Mouse (Mus musculus) ES-Bruce4 (cell line): ENCODE results near the gene Nudcd3. TPM values are rescaled to one million over a fixed set of nuclear protein-coding genes. Genes with fewer than 3 reads are reported as not detected.
A peak's percentile ranks its signal among the peaks of the same experiment; 100 is the strongest.

ENCODE experiments used
- H3K27ac ChIP-seq: 2 replicates; pipeline ENCODE4 v1.5.1; 2012; ENCODE audit warnings: low read length, inconsistent platforms; ENCODE audit not compliant: insufficient read depth
- H3K27me3 ChIP-seq: 2 replicates; pipeline ENCODE4 v1.6.1; 2012; ENCODE audit warnings: mild to moderate bottlenecking, low read length, inconsistent platforms; ENCODE audit not compliant: control insufficient read depth, poor library complexity, insufficient read depth, severe bottlenecking
- H3K36me3 ChIP-seq: 2 replicates; pipeline ENCODE4 v1.6.1; 2012; ENCODE audit warnings: inconsistent platforms, mild to moderate bottlenecking, low read length, moderate library complexity; ENCODE audit not compliant: control insufficient read depth, poor library complexity, insufficient read depth, severe bottlenecking
- H3K4me1 ChIP-seq: one replicate; pipeline ENCODE4 v1.8.1; 2011; ENCODE audit warnings: low read length; ENCODE audit not compliant: control insufficient read depth, insufficient read depth
- H3K4me3 ChIP-seq: 2 replicates; pipeline ENCODE4 v1.5.1; 2011; ENCODE audit warnings: low read depth, mild to moderate bottlenecking, low read length
- H3K9ac ChIP-seq: 2 replicates; pipeline ENCODE4 v1.6.1; 2012; ENCODE audit warnings: low read depth, mild to moderate bottlenecking, inconsistent platforms; ENCODE audit not compliant: poor library complexity, severe bottlenecking
- H3K9me3 ChIP-seq: replicated peaks from 2 replicates; pipeline ENCODE4 v1.6.1; 2012; ENCODE audit warnings: mild to moderate bottlenecking, low read length, inconsistent platforms; ENCODE audit not compliant: control insufficient read depth, poor library complexity, insufficient read depth, severe bottlenecking
- CTCF ChIP-seq: IDR thresholded peaks from one replicate; pipeline ENCODE4 v1.8.1; 2011; ENCODE audit warnings: low read depth, low read length
- EP300 ChIP-seq: IDR thresholded peaks from 2 replicates; pipeline ENCODE4 v1.6.1; 2011; ENCODE audit warnings: low read depth, low read length; ENCODE audit not compliant: insufficient read depth
- POLR2A ChIP-seq: IDR thresholded peaks from one replicate; pipeline ENCODE4 v1.8.1; 2011; ENCODE audit warnings: low read length; ENCODE audit not compliant: insufficient read depth
- polyA plus RNA-seq: library from polyadenylated mRNA; stranded (reverse); fragments of >200 nt; gene quantifications from 2 replicates; pipeline ENCODE4 v1.2.4, GENCODE M21; 2011; ENCODE audit warnings: low read depth; ENCODE audit not compliant: missing spikeins, insufficient read depth, insufficient read length

Gene Nudcd3
- polyA plus RNA-seq, 1 experiment: 78.2 TPM

DNA sequence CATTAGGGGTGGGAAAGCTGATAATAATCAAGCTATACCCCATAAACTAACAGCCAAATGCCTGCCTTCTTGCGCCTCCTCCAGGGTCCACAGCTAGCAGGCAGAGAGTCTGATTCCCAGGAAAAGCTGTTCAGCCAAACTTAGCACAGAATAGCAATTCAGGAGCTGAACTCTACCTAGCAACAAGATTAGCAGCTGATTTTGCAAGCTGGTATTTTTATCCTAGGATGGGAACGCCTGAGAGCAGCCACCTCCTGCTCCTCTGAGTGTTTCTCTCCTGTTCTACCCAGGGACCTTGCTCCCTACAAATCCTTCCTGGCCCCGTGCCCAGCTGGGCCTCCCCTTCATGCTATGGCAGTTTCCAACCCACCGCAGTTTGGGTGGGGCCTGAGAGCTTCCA, 113.2 kb downstream of the Nudcd3 start:
- no peaks in the 10 kb centered on the region for H3K36me3 ChIP-seq
- H3K4me3 ChIP-seq: no peak overlapping the region
- H3K9ac ChIP-seq: no peak overlapping the region
- H3K9me3 ChIP-seq: no peaks in the 10 kb centered on the region
- H3K27me3 ChIP-seq: no peaks in the 10 kb centered on the region; the same call in 1 of the 2 replicates
- H3K27ac ChIP-seq: no peak overlapping the region
- TF ChIP-seq EP300: no peak
- no peak for TF ChIP-seq CTCF
- TF ChIP-seq POLR2A: no peak
- H3K4me1 ChIP-seq: no peaks in the 10 kb centered on the region

GRCm38 (mm10) chr11:6078737-6079136, 121.5 kb downstream of the Nudcd3 start:
- H3K27me3 ChIP-seq: no peaks in the 10 kb centered on the region
- H3K4me3 ChIP-seq: no peak overlapping the region
- no peaks in the 10 kb centered on the region for H3K9me3 ChIP-seq
- H3K27ac ChIP-seq: no peak overlapping the region
- no peaks in the 10 kb centered on the region for H3K36me3 ChIP-seq
- no peak overlapping the region for H3K9ac ChIP-seq
- TF ChIP-seq POLR2A (no peak), CTCF (no peak), EP300 (no peak)
- H3K4me1 ChIP-seq: no peaks in the 10 kb centered on the region

DNA sequence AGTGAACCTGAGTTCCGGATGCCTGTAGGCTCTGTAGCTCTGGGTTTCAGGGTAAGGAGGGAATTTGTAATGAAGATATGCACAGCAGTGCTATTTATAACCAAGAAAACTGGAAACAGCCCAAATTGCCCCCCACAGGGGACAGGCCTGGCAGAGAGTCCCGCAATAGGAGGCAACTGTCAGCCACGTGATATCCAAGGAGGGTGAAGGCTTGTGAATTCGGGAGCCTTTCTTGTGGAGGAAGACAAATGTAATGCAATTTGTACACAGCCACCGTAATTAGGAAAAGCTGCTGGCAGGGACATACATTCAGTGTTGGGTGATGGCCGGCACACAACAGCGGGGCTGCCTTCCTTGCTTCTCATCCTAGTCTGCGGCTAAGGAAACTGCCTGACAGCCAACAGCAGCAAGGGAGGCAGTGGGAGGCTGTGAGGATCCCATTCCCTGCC, 124.6 kb downstream of the Nudcd3 start:
- peaks cover 3% of the 10 kb centered on the region for H3K4me1 ChIP-seq
- H3K27ac ChIP-seq: no peak overlapping the region
- no peaks in the 10 kb centered on the region for H3K9me3 ChIP-seq
- H3K4me3 ChIP-seq: no peak overlapping the region
- no peaks in the 10 kb centered on the region for H3K27me3 ChIP-seq
- no peak for TF ChIP-seq POLR2A
- H3K9ac ChIP-seq: no peak overlapping the region
- H3K36me3 ChIP-seq: no peaks in the 10 kb centered on the region

DNA sequence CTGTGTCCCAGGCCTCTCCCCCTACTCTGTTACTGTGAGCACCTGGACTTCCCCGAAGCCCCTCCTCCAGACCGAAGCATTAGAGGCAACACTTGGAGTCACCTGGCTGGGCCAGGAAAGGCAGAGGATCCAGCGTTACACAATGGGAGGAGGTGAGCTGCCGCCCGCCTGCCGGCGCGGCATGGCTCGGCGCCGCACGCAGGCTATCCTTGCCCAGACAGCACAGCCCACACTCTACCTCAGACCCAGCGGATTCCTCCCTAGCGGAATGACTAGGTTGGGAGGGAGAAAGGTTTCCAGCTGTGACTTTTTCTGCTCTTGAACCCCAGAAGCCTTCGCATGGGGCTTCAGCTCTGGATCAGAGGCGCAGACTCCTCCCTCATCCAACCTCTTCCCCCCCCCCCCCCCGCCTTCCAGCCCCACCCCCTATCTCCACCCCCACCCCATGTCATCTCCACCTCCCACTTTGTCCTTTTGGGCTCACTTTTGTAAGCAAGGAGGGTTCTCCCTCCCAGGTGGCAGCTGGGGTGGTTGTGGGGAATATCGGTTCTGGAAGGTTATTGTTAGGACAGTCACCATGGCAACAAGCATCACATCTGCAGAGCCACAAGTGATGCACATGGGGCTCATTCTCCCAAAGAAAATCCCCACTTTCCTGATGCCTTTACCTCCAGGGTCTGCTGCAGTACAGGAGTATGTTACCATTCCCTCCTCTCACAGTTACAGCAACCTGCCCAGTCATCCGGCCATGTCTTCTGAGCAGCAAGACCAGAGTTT, 131.8 kb downstream of the Nudcd3 start:
- peak overlapping the region; percentile 59 for H3K4me3 ChIP-seq
- no peak overlapping the region for H3K27ac ChIP-seq
- no peaks in the 10 kb centered on the region for H3K36me3 ChIP-seq
- no peaks in the 10 kb centered on the region for H3K9me3 ChIP-seq
- H3K27me3 ChIP-seq: peaks cover 16% of the 10 kb centered on the region
- peaks cover 4% of the 10 kb centered on the region for H3K4me1 ChIP-seq
- TF ChIP-seq POLR2A (no peak), CTCF (no peak), EP300 (no peak)
- H3K9ac ChIP-seq: no peak overlapping the region

DNA sequence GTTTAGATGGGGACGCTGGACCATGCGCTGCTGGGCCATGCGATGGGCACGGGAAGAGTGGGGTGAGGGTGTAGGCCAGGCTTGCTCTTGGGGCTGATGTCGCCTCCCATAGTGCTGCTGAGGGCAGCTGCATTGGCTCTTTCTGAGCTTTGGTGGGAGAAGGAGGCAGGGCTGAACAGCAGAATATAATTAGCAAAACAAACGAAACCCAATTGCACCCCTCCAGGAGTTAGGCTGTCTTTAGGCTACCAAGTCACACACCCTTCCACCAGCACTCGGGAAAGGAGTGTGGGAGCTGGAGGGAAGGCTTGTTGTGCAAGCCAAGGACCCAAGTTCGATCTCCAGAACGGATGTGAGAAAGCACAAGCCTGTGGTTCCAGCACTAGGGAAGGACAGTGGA, 133.1 kb downstream of the Nudcd3 start:
- Histone ChIP-seq H3K9me3 (no peaks in the 10 kb centered on the region), H3K4me1 (peaks cover 8% of the 10 kb centered on the region), H3K4me3 (no peak overlapping the region), H3K36me3 (no peaks in the 10 kb centered on the region), H3K27ac (no peak overlapping the region), H3K27me3 (peaks cover 16% of the 10 kb centered on the region), H3K9ac (no peak overlapping the region)
- TF ChIP-seq EP300 (0 out of 2 replicates have a peak, but pooled peaks have one; percentile 43), CTCF (no peak), POLR2A (no peak)

DNA sequence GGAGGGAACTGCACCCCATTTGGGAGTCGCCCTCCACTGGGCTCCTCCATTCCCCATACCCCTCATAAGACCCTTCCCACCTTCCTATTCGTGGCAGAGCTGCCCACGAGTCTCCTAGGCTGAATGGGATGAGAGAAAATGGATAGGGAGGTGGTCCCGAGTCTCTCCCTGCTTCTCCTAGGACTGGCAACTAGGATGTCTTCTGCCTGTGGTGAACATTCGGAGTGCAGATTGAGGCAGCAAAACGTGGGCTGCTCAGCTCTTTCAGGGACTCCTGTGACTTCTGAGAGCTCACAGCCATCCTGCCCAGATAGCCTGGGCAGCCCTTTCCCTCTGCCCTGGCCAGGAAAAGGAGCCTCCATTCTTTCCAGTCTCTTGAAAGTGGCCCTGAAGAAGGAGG, 134.0 kb downstream of the Nudcd3 start, which contains the start of gene Camk2b:
TSS of gene Camk2b (minus strand) at position 187 of the 400 bp plus-strand sequence.
- Histone ChIP-seq H3K27me3 (peaks cover 16% of the 10 kb centered on the region), H3K4me1 (peaks cover 10% of the 10 kb centered on the region), H3K36me3 (no peaks in the 10 kb centered on the region), H3K27ac (no peak within 1 kb of the TSS), H3K4me3 (peak within 1 kb of the TSS; percentile 77), H3K9me3 (no peaks in the 10 kb centered on the region), H3K9ac (peak within 1 kb of the TSS; percentile 90)
- TF ChIP-seq CTCF (no peak), POLR2A (no peak), EP300 (no peak)
